Mouse (Mus musculus) heart, postnatal 36 days (tissue): ENCODE data around the gene Nsd2. TPM values are rescaled to one million over a fixed set of nuclear protein-coding genes. Genes with fewer than 3 reads are reported as not detected.
"Not testable (repeated sequence)": the region's sequence is repeated elsewhere in the genome, so short reads cannot be mapped to it uniquely, and the experiment has no call there.

Experiments
- DNase-seq, 2 experiments: peaks; one replicate each; pipeline ENCODE4 v3.0.0; 2021 to 2022
- intact Hi-C: fragments of 180-260 bp; cut with DNase I; formaldehyde crosslinking; loops from one replicate; pipeline ENCODE4 v1.15.1; 2025
- microRNA-seq, 2 experiments: library from miRNA; unstranded; fragments of <30 nt; microRNA quantifications; one replicate each; pipeline ENCODE4 v1.2.0; 2021; ENCODE audit warnings: borderline number of aligned reads in 2 of 2
- total RNA-seq, 2 experiments: library from RNA; stranded (reverse); gene quantifications; 2 replicates each; pipeline ENCODE4 v1.2.3; 2021

The Nsd2 gene
- total RNA-seq, 2 experiments from 2014 or later = 23.1 to 23.2 TPM

DNA sequence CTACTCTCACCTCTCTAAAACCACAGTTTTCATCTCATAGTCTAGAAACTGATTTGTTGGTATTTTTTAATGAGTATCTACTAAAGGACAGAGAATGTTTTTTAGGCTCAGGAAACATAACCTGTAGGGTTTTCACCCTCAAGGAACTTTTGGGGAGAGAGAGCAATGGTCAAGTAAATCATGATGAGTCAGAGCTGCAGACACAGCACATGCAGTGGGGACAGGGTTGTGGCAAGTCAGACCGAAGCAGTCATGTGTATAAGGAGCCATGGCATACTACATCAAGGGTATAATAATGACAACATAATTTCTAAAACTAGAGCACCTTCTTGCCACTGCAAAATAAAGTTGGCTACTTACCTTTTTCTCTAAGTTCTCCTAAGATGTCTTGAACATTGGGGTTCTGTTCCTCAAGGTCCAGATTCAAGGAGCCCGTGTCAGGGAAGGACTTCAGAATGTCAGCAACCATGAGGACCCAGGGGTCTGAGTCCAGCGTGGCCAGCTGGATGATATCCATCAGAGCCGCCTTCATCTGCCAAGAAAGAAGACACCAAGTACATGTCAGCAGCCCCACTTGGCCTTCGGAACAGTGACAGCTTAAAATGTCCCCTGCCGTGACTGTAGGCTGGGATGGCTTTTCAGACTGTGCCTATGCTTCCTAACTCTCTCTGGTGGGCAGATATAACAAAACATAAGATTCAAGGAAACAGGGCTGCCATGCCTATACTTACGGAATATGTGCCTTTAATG, 101.1 kb downstream of the Nsd2 start:
- intact Hi-C loops = no loop called here
- no peak for DNase-seq

DNA sequence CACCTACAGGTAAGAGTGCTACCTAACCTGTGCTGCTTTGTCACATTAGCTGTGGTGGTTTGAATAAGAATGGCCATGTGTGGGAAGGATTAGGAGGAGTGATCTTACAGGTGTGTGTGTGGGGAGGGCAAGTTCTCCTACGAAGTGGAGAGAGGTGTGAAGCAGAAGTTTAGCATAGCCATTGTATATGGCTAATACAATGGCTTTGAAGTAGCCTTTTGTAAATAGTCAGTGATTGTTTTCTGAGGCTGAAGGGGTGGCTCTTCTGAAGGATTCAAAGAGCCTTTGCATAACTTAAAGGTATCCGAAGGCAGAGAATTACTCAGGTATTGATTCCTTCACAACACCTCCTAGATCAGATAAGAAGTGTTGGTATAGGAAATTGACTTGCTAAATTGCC, 102.0 kb downstream of the Nsd2 start:
- intact Hi-C loops = no loop called here
- DNase-seq = no peak

DNA sequence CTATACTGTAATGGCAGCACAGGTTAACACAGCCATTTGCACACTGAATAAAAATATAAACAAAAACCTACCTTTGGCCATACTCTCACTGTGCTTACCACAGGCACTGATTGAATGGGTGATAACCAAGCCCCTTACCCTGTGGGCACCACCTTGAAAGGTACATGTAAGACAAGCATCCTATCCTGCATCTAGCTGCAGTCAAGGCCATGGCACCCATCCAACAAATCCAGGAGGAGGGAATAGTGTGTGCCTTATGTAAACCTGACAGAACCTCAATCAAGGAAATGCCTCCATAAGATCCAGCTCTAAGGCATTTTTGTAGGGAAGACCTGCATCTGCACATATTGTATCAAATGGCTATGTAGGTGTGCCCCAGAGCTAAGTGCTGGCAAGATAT, 105.6 kb downstream of the Nsd2 start:
- intact Hi-C loops = no loop called here
- DNase-seq = no peak

DNA sequence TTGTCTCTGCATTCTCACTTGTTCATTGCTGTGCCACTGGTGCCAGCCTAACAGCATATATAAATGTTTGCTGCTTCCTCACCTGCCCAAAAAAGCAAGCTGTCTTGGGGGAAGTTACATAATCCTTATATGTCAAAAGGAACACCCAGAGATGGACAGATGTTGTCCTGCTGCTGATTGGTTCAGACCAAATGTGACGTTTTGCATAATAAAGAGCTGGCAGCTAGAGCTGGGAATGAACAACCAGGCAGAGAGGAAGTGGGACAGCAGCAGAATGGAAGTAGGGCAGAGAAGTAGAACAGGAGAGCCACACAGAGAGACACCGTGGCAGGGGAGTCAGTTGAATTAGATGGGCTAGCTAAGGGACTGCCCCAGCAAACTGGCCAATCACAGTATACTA, 111.9 kb downstream of the Nsd2 start:
- no peak for DNase-seq
- intact Hi-C loops = loop anchor here (10.0 kb wide), 4 partner anchors 252 to 732 kb away; partner anchors contain the start of genes Grk4, Mxd4, Nop14 and Slbp

DNA sequence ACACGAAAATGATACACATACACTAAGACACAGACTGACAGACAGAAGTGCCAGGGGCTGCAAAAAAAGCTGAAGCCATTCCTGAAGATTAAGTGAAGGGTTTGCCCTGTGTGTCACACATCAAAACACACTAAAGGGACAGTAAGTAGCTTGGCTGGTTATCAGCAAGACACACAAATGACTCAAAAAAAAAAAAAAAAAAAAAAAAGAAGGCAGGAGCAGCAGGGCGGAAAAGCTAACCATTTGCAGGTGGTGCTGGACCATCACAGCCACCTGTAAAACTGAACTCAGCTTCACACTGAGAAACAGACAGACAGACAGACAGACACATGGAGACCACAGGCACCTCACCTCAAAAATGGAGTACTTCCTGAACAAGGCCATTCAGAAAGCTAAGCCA, 113.6 kb downstream of the Nsd2 start:
- no peak for DNase-seq
- intact Hi-C loops = loop anchor here (10.0 kb wide), 4 partner anchors 251 to 731 kb away; partner anchors contain the start of genes Grk4, Mxd4, Nop14 and Slbp

DNA sequence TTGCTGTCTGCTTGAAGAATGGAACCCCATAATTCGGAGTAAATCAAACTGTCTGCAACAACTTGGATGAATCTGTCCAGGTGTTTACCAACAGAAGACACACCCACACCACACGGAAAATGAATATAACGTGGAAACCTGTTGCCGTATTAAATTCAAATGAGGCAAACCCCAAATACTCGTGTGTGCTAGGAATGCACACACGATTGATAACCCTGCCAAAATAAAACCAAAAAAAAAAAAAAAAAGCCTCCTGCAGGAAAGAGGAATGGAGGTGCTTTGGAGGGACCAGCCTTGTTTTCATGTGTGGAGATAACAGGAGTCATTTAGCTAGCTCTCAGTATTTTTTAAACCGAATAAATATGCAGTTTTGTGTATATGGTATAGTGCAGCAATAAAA, 114.4 kb downstream of the Nsd2 start:
- intact Hi-C loops = loop anchor here (5.0 to 10.0 kb wide), 6 partner anchors 113 to 730 kb away; partner anchors contain the start of genes Grk4, Letm1, Mxd4 and Nop14
- DNase-seq = no peak

DNA sequence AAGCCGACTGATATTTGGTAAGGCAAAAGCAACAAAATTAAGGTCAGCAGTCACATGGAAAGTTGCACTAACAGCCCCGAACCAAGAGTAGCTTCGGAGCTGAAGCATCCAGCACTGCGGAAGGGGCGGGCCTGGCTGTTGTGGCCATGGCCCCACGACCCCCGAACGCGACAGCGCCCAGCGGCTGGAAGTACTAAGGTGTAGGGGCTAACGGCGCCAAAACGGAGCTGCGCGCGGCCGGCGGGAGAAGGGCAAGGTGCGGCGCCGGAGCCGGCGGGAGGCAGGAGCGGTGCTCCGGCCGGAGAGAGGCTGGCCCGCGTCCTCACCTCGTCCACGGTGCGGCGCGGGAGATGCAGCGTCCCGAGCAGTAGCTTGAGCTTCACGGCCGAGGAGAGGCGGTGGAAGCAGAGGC, 115.2 kb downstream of the Nsd2 start:
- DNase-seq = no peak
- intact Hi-C loops = loop anchor here (5.0 to 10.0 kb wide), 6 partner anchors 113 to 729 kb away; partner anchors contain the start of genes Grk4, Letm1, Mxd4 and Nop14

DNA sequence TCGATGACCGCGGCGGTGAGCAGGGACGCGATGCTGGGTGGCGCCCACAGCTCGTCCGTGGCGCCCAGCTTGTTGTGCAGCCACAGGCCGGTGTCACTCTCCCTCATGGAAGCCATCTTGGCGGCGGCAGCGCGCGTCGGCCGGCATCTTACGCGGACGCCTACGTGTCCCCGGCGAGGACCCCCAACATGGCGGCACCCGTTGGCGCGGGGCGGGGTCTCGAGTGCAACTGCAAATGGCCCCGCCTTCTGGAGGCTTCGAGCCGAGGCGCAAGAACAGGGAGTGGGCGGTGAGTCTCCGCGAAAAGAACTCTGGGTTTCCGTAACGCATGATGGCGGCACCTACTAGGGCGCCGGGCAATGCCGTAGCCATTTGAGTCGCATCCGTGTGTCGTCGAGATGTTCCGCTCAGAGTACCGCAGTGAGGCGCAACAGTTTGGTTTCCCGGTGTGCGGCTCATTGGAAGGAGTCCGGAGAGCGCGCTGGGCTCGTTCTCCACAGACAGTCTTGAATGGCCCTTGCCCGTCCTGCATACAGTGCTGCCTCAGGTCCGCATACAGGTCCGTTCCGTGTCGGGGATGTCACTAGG, 115.7 kb downstream of the Nsd2 start, which contains the start of gene Nelfa:
Nelfa (minus strand) TSS at position 294 of the 588 bp plus-strand sequence.
- peak; percentile 96 to 98 for DNase-seq
- intact Hi-C loops = loop anchor here (5.0 to 10.0 kb wide), 6 partner anchors 114 to 729 kb away; partner anchors contain the start of genes Grk4, Letm1, Mxd4 and Nop14

DNA sequence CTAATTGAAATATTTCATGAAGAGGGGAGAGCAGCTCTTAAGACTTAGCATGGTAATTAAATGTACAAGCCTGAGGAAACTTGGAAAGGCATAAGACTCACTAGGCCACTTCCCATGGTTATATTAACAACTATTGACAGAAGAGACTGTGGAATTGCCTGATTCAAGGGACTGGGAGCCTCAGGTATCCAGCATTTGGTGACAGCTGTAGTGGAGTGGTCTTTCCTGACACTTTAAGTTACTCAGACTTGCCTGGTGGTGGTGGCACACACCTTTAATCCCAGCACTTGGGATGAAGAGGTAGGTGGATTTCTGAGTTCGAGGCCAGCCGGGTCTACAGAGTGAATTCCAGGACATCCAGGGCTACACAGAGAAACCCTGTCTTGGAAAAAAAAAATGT, 116.7 kb downstream of the Nsd2 start:
- intact Hi-C loops = loop anchor here (5.0 to 10.0 kb wide), 6 partner anchors 115 to 728 kb away; partner anchors contain the start of genes Grk4, Letm1, Mxd4 and Nop14
- no peak for DNase-seq

DNA sequence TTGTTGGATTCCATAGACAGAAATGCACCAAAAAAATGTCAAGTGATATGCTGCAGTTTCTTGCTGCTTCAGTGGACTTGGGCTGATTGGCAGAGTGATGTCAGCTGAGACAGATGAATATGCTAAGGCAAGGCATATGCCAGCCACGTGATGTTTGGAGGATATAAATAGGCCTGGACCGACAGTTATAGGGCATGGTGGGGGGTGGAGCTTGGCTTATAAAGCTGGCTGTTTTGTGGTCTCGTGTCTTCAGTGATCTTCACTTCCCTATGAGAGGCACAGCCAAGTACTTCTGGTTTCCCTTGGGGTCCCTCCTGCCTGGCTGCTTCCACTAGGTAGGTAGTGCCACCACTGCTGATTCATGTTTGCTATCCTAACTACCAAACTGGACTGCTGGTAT, 117.9 kb downstream of the Nsd2 start:
- DNase-seq = peak; percentile 23 to 41
- intact Hi-C loops = loop anchor here (5.0 to 10.0 kb wide), 6 partner anchors 116 to 726 kb away; partner anchors contain the start of genes Grk4, Letm1, Mxd4 and Nop14

DNA sequence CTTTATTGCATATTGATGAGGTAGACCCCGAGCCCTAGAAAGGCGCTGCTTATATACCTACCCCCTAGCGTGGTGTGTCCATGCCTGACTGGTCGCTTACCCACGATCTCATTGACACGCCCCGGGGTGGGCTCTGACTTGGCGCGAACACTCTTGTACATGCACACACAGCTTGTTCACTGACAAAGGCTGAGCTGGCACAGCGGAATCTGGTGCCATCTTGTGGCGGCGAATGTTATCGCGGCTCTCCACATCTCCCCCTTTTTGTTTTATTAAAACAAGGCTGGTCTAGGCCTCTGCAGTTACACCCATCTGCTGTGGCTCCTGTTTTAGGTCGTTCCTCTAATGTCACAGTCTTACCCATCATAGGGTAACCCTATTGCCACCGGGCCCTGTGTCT, 126.5 kb downstream of the Nsd2 start:
- DNase-seq, intact Hi-C loops: not testable (repeated sequence)

Small RNA genes within 50 kb of the gene (microRNA-seq; reads per million reads assigned to microRNA genes)
- gene Mir7024 = 0.67 to 0.72 reads per million in 2 experiments

Other genes with a start within 250 kb of the Nsd2 start
- gene Fam53a, start 191.1 kb upstream of the Nsd2 start, total RNA-seq = 10 to 100 TPM; 25.9 to 28.7 TPM
- gene Gm9903, start 190.8 kb upstream of the Nsd2 start, total RNA-seq = under 1 TPM; 0.39 to 0.84 TPM
- gene Slbp, start 168.2 kb upstream of the Nsd2 start, total RNA-seq = 10 to 100 TPM; 13.1 to 13.7 TPM
- gene Tacc3, start 162.6 kb upstream of the Nsd2 start, total RNA-seq = 1 to 10 TPM; 2.0 to 2.2 TPM
- 10 to 100 TPM; 20.8 to 21.0 TPM for gene Tmem129, start 162.3 kb upstream of the Nsd2 start, total RNA-seq
- 1 to 10 TPM; 6.2 to 9.6 TPM for gene Fgfr3, start 99.1 kb upstream of the Nsd2 start, total RNA-seq
- 100 to 1,000 TPM; 134 to 161 TPM for gene Letm1, start 37.9 kb upstream of the Nsd2 start, total RNA-seq
- gene Nelfa, start 115.7 kb downstream of the Nsd2 start, total RNA-seq = 10 to 100 TPM in 1 of 2 experiments, 1 to 10 TPM in 1; 9.8 to 10.1 TPM
- 1 to 10 TPM; 1.9 to 3.8 TPM for gene Gm1673, start 162.7 kb downstream of the Nsd2 start, total RNA-seq
- 1 to 10 TPM in 1 of 2 experiments, under 1 TPM in 1; 0.79 to 1.1 TPM for gene Nat8l, start 175.3 kb downstream of the Nsd2 start, total RNA-seq